Mouse (Mus musculus): ENCODE results near the gene Traf3ip3. TPM values are rescaled to one million over a fixed set of nuclear protein-coding genes. Genes with fewer than 3 reads are reported as not detected.

Gene Traf3ip3
- total RNA-seq, 2 experiments from 2014 or later, result 1.8 to 3.0 TPM

DNA sequence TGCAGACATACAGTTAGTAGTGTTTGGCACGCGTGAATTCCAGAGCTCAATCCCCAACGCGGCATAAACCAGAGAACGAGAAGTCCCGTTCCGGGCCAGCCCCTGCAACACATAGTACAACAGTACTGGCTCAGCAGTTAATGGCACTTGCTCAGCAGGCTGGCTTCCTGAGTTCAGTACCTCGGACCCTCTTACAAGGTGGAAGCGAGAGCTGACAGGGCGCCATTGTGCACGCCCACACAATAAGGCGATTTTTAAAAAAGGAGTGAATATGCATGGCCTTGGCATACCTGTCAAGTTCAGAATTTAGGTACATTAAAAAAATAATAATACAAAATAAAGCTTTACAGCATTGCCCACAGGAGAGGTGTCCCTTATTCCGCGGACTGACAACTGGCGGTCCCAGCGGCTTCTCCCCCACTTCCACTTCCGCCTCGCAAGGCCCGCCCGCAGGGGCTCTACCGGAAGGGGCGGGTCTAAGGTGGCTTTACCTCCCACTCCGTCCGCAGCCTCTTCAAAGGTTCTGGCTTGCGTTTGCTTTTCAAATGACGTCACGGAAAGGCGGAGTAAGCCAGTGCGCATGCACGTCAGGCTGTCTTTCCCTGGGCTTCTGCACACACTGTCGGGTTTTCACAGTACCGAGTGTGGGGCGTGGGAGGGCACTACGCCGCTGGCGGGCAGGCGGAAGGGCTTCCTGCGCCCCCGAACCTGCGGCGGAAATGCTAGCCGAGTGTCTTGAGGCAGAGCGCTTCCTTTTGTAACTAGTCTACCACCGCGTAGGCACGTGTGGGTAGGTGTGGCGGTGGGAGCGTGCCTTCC is 28.3 kb downstream of the Traf3ip3 start:
- intact Hi-C loops (cut with DNase I), result no loop called here
- DNase-seq (ENCODE audit: extremely low spot score in 1 of 2, low spot score in 2 of 2), result peak; percentile 95 to 96

GRCm38 (mm10) chr1:193169856-193170255 is 31.6 kb downstream of the Traf3ip3 start:
- no peak for DNase-seq (ENCODE audit: extremely low spot score in 1 of 2, low spot score in 2 of 2)
- intact Hi-C loops (cut with DNase I), result no loop called here

DNA sequence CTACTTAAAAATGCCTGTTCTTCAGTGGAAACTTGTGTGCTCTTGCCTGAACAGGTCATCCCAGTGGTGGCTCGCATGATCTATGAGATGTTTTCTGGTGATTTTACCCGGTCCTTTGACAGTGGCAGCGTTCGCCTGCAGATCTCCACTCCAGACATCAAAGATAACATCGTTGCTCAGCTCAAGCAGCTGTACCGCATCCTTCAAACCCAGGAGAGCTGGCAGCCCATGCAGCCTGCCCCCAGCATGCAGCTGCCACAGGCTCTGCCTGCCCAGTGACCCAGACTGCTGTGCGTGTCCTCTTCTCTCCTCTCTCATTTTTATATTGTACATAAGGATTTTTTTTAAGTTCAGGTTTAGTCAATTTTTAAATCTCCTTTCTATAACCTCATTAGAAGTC is 32.3 kb downstream of the Traf3ip3 start:
- intact Hi-C loops (cut with DNase I), result no loop called here
- DNase-seq (ENCODE audit: extremely low spot score in 1 of 2, low spot score in 2 of 2), result no peak

DNA sequence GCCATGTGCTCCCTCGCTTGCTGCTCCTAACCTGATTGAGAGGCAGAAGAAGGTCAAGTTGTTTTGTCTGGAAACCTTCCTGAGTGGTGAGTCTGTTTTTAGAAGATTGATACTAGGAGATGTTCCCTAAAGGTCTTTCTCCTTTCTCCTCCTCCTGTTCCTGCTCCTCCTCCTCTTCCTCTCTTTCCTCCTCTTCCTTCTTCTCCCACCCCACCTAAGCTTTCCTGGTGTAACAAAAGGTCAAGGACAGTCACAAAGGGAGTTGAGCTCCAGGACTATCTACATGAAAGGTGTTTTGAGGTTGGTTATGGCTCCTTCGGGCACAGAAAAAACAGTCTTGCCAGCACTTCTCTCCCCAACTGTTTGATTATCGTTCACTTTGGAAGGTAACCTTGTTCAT is 33.8 kb downstream of the Traf3ip3 start, which contains the start of gene A130010J15Rik:
A130010J15Rik (plus strand) TSS at position 301 of the 400 bp plus-strand sequence.
- no peak for DNase-seq (ENCODE audit: extremely low spot score in 1 of 2, low spot score in 2 of 2)

DNA sequence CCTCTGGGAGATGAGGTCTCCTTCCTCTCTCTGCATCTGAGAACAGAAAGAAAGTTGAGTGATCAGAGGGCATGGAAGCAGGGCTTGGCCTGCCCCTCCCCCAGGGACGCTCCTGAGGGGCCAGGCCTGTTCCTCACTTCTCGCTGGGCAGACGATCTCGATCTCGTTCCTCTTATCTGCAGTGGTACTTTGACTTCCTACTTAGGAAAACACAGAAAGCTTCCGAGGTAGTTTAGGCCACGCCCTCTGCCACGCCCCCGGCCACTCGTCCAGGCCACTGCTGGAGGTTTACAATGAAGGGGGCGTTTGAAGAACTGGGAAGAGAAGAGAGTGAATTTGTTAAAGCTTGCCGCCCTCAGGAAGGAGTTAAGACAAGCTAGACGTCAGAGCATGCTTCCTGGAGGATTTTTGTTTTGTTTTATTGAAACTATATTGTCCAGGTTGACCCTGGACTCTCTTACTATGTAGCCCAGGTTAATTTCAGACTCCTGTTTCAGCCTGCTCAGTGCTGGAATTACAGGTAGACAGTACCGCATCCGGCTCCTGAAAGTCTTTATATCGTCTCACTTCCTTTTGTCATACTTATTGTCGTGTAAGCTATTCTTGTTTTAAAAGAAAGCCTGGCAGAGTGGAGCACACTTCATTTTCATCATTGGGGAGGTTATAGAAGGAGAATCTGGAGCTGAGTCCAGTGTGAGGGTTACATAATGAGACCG is 41.0 kb downstream of the Traf3ip3 start:
- intact Hi-C loops (cut with DNase I), result no loop called here

More for the DNA sequence above, 33.8 kb downstream of the Traf3ip3 start, which contains the start of gene A130010J15Rik:
- intact Hi-C loops (cut with DNase I), result no loop called here

GRCm38 (mm10) chr1:193159613-193160012 is 41.9 kb downstream of the Traf3ip3 start:
- DNase-seq (ENCODE audit: extremely low spot score in 1 of 2, low spot score in 2 of 2), result no peak
- intact Hi-C loops (cut with DNase I), result no loop called here

More for the DNA sequence above, 41.0 kb downstream of the Traf3ip3 start:
- DNase-seq (ENCODE audit: extremely low spot score in 1 of 2, low spot score in 2 of 2), result peak in 1 of 2 experiments; percentile 70

- no peak for DNase-seq (ENCODE audit: extremely low spot score in 1 of 2, low spot score in 2 of 2)
- intact Hi-C loops (cut with DNase I), result no loop called here
Observed at GRCm38 (mm10) chr1:193159163-193159562, 42.3 kb downstream of the Traf3ip3 start.

- intact Hi-C loops (cut with DNase I), result no loop called here
- DNase-seq (ENCODE audit: extremely low spot score in 1 of 2, low spot score in 2 of 2), result no peak
Observed at GRCm38 (mm10) chr1:193157111-193157492, 44.4 kb downstream of the Traf3ip3 start.

DNA sequence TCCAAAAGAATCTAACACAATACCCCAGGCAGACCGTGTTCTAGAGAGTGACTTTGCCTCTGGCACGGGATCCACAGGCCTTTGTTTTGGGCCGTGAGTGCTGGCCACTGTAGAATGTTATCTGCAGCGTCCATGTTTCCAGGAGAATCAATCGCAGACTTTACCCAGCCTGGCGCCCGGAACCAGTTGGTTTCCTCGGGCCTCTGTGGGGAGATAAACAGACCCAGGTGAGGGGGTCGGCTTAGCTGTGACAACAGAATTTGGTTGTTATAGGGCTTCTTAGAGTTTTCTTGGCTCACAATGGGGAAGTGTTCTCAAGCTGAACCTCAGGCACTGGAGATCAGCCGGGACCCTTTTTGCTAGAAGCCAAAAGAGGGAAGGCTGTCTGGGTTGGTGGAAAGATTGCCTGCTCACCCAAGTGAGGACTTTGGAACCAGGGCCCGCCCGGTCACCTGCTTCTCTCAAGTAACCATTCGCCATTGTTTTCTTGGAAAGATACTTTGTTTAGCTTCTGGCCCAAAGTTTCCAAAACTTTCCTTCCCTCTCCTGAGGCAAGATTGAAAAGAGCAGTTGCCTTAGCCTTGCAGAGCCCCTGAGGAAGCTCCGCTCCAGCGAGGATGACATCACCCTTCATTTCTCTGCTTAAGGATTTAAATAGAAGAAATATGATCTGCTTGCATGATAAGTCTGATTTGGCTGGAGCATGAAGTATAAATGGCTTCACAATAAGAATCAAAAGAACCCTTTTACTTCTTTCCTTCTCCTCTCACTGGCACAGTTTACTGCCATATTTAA is 45.0 kb downstream of the Traf3ip3 start:
- intact Hi-C loops (cut with DNase I), result no loop called here
- no peak for DNase-seq (ENCODE audit: extremely low spot score in 1 of 2, low spot score in 2 of 2)

DNA sequence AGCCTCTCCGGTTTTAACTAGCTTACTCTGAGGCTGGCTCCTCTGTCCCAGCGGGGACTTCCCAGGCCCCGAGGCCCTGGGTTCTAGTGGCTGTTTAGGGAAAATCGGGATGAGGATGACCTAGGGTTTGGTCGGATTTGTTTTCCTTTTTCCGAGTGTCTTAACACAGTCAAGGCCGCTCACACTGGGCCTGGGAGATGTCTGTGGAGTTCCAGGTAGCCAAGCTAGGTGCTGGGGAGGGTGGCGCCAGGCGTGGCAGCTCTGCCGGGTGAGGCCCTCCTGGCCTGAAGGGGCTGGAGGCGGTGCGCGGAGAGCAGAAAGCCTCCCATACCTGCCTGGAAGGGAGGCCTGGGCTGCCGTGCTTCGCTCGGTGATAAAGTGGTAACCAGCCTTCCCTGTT is 47.9 kb downstream of the Traf3ip3 start:
- intact Hi-C loops (cut with DNase I), result no loop called here
- no peak for DNase-seq (ENCODE audit: extremely low spot score in 1 of 2, low spot score in 2 of 2)

DNA sequence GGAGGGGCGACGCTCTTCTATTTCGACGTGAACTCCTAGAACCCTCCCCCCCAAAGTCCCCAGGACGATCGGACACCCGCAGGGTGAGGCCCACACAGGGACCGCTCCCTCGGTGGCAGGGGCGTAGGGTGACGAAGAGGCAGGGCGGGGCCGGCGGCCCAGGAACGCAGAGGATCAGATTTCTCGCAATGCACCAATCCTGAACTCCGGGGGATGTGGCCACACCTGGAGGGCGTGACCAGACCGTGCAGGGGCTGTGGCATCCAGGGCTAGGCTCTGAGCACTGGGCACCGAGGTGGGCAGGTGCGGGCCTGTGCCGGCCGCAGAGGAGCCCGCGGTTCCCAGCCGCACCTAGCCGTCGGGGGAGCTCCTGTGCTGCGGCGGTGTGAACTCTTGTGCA is 48.6 kb downstream of the Traf3ip3 start, which contains the start of gene Irf6:
Irf6 (plus strand) TSS at position 240 of the 400 bp plus-strand sequence.
- DNase-seq (ENCODE audit: extremely low spot score in 1 of 2, low spot score in 2 of 2), result no peak

GRCm38 (mm10) chr1:193151134-193151533 is 50.4 kb downstream of the Traf3ip3 start:
- no peak for DNase-seq (ENCODE audit: extremely low spot score in 1 of 2, low spot score in 2 of 2)
- intact Hi-C loops (cut with DNase I), result no loop called here

More for the DNA sequence above, 48.6 kb downstream of the Traf3ip3 start, which contains the start of gene Irf6:
- intact Hi-C loops (cut with DNase I), result no loop called here

DNA sequence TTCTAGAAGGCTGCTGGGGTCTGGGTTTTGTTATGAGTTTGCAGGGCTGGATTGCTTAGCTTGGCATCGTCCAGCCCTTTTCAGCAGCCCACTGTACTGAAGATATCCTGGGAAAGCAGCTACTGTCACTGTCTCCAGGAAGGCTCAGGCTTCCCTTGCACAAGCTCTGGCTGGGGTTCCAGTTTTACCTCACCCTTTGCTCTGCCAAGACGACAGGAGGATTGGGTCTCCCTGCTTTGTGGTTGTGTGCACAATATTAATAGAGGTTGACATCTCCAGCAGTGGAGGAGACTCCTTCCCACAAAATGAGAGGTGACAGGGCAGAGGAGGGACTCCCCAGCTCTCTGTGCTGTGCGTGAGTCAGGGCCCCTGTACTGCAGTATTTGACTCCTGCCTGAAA is 52.3 kb downstream of the Traf3ip3 start:
- intact Hi-C loops (cut with DNase I), result no loop called here
- no peak for DNase-seq (ENCODE audit: extremely low spot score in 1 of 2, low spot score in 2 of 2)

GRCm38 (mm10) chr1:193146416-193146815 is 55.1 kb downstream of the Traf3ip3 start:
- intact Hi-C loops (cut with DNase I), result no loop called here
- DNase-seq (ENCODE audit: extremely low spot score in 1 of 2, low spot score in 2 of 2), result no peak

DNA sequence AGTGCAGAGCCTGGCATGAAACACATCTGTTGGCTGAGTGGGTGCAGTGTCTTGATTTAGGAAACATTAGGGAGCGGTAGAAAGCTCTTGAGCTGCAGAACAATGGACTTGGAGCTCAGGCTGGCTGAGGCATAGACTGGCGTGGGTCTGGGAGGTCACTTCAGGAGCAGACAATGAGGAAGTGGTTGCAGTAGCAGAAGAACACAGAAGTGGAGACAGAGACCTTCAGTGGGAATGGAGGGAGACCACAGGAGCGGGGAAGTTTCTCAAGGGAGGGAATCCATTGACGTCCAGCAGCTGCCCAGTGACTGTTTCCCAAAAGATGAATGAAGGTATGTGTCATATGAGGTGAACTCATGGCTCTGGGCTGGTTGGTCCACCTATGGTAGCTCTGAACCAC is 56.4 kb downstream of the Traf3ip3 start:
- no peak for DNase-seq (ENCODE audit: extremely low spot score in 1 of 2, low spot score in 2 of 2)
- intact Hi-C loops (cut with DNase I), result no loop called here

DNA sequence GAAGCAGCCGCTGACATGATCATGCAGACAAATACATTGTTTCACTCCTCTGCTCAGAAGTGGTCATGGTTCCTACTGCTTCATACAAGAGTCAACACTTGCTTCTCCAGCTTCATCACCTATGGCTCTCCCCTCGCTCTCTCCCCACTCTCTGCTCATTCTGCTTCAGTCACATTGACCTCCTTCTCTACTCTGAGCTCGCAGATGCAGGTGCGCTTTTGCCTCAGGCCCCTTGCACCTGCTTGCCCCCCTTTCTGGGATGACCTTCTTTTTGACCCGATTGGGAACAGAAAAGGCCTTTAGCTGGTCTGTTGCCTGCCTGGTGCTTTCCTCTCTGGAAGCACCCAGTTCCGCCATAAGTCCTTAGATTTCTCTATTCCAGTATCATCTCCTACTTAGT is 57.0 kb downstream of the Traf3ip3 start:
- no peak for DNase-seq (ENCODE audit: extremely low spot score in 1 of 2, low spot score in 2 of 2)
- intact Hi-C loops (cut with DNase I), result no loop called here

DNA sequence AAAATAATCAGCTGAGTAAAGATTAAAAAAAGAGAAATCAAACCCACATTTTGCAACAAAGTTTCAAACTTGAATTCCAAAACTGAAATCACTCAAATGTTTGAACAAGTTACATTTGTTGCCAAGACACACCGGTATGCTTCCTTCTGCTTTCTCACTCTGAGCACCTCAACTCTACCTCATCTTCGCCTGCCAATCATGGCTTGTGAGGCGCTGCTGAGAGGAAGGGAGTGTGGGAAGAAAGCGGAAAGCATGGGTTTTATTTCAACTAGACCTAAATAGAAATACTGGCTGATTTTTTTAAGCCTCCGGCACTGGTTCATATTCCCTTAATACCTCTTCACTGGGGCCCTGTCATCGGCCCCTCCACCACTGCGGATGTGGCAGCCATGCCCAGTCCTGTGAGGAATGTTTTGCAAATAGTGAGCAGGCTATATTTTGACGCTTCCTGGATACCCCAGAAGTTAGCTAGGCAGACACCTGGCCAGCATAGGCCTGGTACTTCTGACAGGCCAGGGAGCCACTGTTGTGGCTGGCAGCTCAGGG is 58.9 kb downstream of the Traf3ip3 start:
- DNase-seq (ENCODE audit: extremely low spot score in 1 of 2, low spot score in 2 of 2), result no peak
- intact Hi-C loops (cut with DNase I), result no loop called here

DNA sequence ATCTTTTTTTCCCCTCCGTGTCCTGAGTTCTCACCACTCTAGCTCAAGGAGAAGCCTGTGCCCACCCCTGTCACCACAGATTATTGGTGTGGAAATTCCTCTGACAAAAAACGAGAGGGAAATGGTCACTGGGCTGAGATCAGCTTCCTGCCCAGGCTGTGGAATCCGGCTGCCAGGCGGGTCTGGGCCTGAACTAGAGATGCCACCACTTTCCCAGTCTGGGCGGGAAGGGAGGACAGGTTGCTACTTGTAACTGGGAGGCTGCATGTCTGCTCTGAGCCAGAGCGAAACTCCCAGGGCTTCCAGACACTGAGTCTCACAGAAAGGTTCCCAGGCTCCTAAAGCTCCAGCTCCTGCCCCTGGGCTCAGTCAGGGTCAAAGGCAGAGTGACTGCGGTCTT is 60.4 kb downstream of the Traf3ip3 start:
- no peak for DNase-seq (ENCODE audit: extremely low spot score in 1 of 2, low spot score in 2 of 2)
- intact Hi-C loops (cut with DNase I), result no loop called here

- intact Hi-C loops (cut with DNase I), result no loop called here
Observed at GRCm38 (mm10) chr1:193138669-193139068, 62.8 kb downstream of the Traf3ip3 start.

More at GRCm38 (mm10) chr1:193138669-193139068, 62.8 kb downstream of the Traf3ip3 start:
- no peak for DNase-seq (ENCODE audit: extremely low spot score in 1 of 2, low spot score in 2 of 2)

All from left cerebral cortex, postnatal 10 days (tissue).